Mouse (Mus musculus): ENCODE results near the gene Amz2.

DNA sequence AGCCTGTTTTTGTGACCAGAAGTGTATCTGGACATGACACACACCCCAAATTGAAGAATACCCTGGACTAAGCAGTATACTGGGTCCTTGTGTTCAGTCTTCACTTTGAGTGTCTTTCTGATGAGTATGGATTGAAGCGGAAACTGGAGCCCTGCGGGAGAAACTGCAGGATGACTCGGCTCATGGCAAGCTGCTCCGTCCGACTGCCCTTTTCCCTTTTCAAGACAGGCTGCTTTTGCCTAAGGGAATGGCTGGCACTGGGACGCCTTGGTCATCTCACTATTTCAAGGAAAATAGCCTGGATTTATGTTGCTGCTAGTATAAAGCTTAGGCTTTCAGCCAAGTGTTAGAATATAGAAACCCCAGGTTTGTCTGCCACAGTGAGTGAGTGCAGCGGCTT is 34.5 kb upstream of the Amz2 start:
- TF ChIP-seq CTCF (IDR thresholded peaks at IDR 0.05; ENCODE audit: low read depth, low read length) (no peak), GATA1 (IDR thresholded peaks at IDR 0.05; ENCODE audit: borderline replicate concordance, low read length) (no peak), POLR2AphosphoS5 (IDR thresholded peaks at IDR 0.05; ENCODE audit: insufficient replicate concordance, low read depth, low read length) (no peak), TAL1 (conservative IDR thresholded peaks at IDR 0.05; ENCODE audit: low read depth, low read length) (no peak), GATA2 (IDR thresholded peaks at IDR 0.05; ENCODE audit: borderline replicate concordance, low read depth, low read length) (no peak)
